Mouse (Mus musculus) MEL (cell line): Measurements from ENCODE around the gene Rcsd1. TPM values are rescaled to one million over a fixed set of nuclear protein-coding genes. Genes with fewer than 3 reads are reported as not detected.

Experiments
- DNase-seq: peaks from one replicate; pipeline ENCODE4 v3.0.0; 2011; ENCODE audit warnings: low read depth, low spot score
- H3K27ac ChIP-seq: 2 replicates; pipeline ENCODE4 v1.5.1; 2012; ENCODE audit warnings: low read depth, mild to moderate bottlenecking, control low read depth, low read length, moderate library complexity; ENCODE audit not compliant: control insufficient read depth
- H3K27me3 ChIP-seq, 2 experiments: fragments of 150-350 bp in 1 of 2; sonication (generic) in 1 of 2; 2 replicates each; pipeline ENCODE4 v1.6.1; 2012; ENCODE audit warnings: low read length in 2 of 2, mild to moderate bottlenecking in 2 of 2, improper control_type of control experiment in 1 of 2, moderate library complexity in 1 of 2; ENCODE audit not compliant: insufficient read depth in 2 of 2, control insufficient read depth in 1 of 2
- H3K36me3 ChIP-seq, 2 experiments: 2 replicates each; pipeline ENCODE4 v1.6.1; 2012 to 2014; ENCODE audit warnings: low read length in 2 of 2, improper control_type of control experiment in 1 of 2, inconsistent platforms in 1 of 2, mild to moderate bottlenecking in 1 of 2; ENCODE audit not compliant: insufficient read depth in 2 of 2, control insufficient read depth in 1 of 2
- H3K4me1 ChIP-seq, 2 experiments: fragments of 150-350 bp in 1 of 2; sonication (generic) in 1 of 2; 2 replicates each; pipeline ENCODE4 v1.6.1; 2012; ENCODE audit warnings: low read length in 2 of 2, improper control_type of control experiment in 1 of 2, mild to moderate bottlenecking in 1 of 2; ENCODE audit not compliant: insufficient read depth in 2 of 2, control insufficient read depth in 1 of 2
- H3K4me3 ChIP-seq, 2 experiments: fragments of 150-350 bp in 1 of 2; sonication (generic) in 1 of 2; 2 replicates each; pipeline ENCODE4 v1.5.1; 2012; ENCODE audit warnings: low read depth in 2 of 2, low read length in 2 of 2, mild to moderate bottlenecking in 2 of 2, moderate library complexity in 2 of 2, control low read depth in 1 of 2, improper control_type of control experiment in 1 of 2; ENCODE audit not compliant: control insufficient read depth in 1 of 2, insufficient read depth in 1 of 2
- H3K79me2 ChIP-seq: 2 replicates; pipeline ENCODE4 v1.6.1; 2012; ENCODE audit warnings: mild to moderate bottlenecking, low read length, moderate library complexity; ENCODE audit not compliant: control insufficient read depth, poor library complexity, insufficient read depth
- H3K9ac ChIP-seq: 2 replicates; pipeline ENCODE4 v1.6.1; 2012; ENCODE audit warnings: low read depth, mild to moderate bottlenecking, control low read depth, low read length, moderate library complexity; ENCODE audit not compliant: control insufficient read depth, poor library complexity, severe bottlenecking
- H3K9me3 ChIP-seq: fragments of 150-350 bp; sonication (generic); replicated peaks from 2 replicates; pipeline ENCODE4 v1.6.1; 2012; ENCODE audit warnings: mild to moderate bottlenecking, low read length, improper control_type of control experiment, moderate library complexity; ENCODE audit not compliant: insufficient read depth
- CHD1 ChIP-seq: IDR thresholded peaks from 2 replicates; pipeline ENCODE4 v1.6.1; 2012; ENCODE audit warnings: low read depth, mild to moderate bottlenecking, inconsistent platforms, low read length, improper control_type of control experiment
- CTCF ChIP-seq, 3 experiments: IDR thresholded peaks in 2 of 3; conservative IDR thresholded peaks in 1 of 3; 2 replicates each; pipeline ENCODE4 v1.5.1; 2011 to 2012; ENCODE audit warnings: low read length in 3 of 3, low read depth in 2 of 3, mild to moderate bottlenecking in 2 of 3, improper control_type of control experiment in 1 of 3, inconsistent platforms in 1 of 3, mixed read lengths in 1 of 3, moderate library complexity in 1 of 3; ENCODE audit not compliant: control insufficient read depth in 1 of 3, insufficient read depth in 1 of 3, poor library complexity in 1 of 3, severe bottlenecking in 1 of 3
- EP300 ChIP-seq, 2 experiments: IDR thresholded peaks; 2 replicates each; pipeline ENCODE4 v1.6.1; 2011; ENCODE audit warnings: improper control_type of control experiment in 2 of 2, low read length in 2 of 2, low read depth in 1 of 2, mild to moderate bottlenecking in 1 of 2
- GABPA ChIP-seq: IDR thresholded peaks from 2 replicates; pipeline ENCODE4 v1.6.1; 2012; ENCODE audit warnings: low read depth, mild to moderate bottlenecking, inconsistent platforms, low read length, improper control_type of control experiment, moderate library complexity
- KAT2A ChIP-seq: conservative IDR thresholded peaks from 2 replicates; pipeline ENCODE4 v1.6.1; 2012; ENCODE audit warnings: low read depth, low read length, improper control_type of control experiment, inconsistent platforms
- MAFK ChIP-seq: IDR thresholded peaks from 2 replicates; pipeline ENCODE4 v1.6.1; 2011; ENCODE audit warnings: low read depth, mild to moderate bottlenecking, low read length, improper control_type of control experiment, borderline replicate concordance
- MXI1 ChIP-seq: IDR thresholded peaks from 2 replicates; pipeline ENCODE4 v1.6.1; 2011; ENCODE audit warnings: mild to moderate bottlenecking, low read depth, low read length, improper control_type of control experiment
- MYB ChIP-seq: IDR thresholded peaks from 2 replicates; pipeline ENCODE4 v1.6.1; 2011; ENCODE audit warnings: mild to moderate bottlenecking, low read depth, low read length, improper control_type of control experiment
- MYC ChIP-seq: IDR thresholded peaks from 2 replicates; pipeline ENCODE4 v1.6.1; 2011; ENCODE audit warnings: low read depth, mild to moderate bottlenecking, low read length, improper control_type of control experiment, moderate library complexity
- NRF1 ChIP-seq: IDR thresholded peaks from 2 replicates; pipeline ENCODE4 v1.6.1; 2014; ENCODE audit warnings: low read depth, mild to moderate bottlenecking, inconsistent platforms, low read length, improper control_type of control experiment, moderate library complexity; ENCODE audit not compliant: poor library complexity, insufficient read depth, severe bottlenecking
- POLR2A ChIP-seq, 2 experiments: IDR thresholded peaks; 2 replicates each; pipeline ENCODE4 v1.6.1; 2011 to 2012; ENCODE audit warnings: low read length in 2 of 2, mild to moderate bottlenecking in 2 of 2, control low read depth in 1 of 2, improper control_type of control experiment in 1 of 2, low read depth in 1 of 2, moderate library complexity in 1 of 2; ENCODE audit not compliant: control insufficient read depth in 1 of 2, insufficient read depth in 1 of 2, poor library complexity in 1 of 2
- POLR2AphosphoS2 ChIP-seq: IDR thresholded peaks from 2 replicates; pipeline ENCODE4 v1.6.1; 2011; ENCODE audit warnings: low read length, improper control_type of control experiment
- RCOR1 ChIP-seq: IDR thresholded peaks from 2 replicates; pipeline ENCODE4 v1.6.1; 2012; ENCODE audit warnings: low read depth, mild to moderate bottlenecking, inconsistent platforms, low read length, improper control_type of control experiment
- SMC3 ChIP-seq: IDR thresholded peaks from 2 replicates; pipeline ENCODE4 v1.6.1; 2011; ENCODE audit warnings: low read depth, low read length, improper control_type of control experiment
- TAL1 ChIP-seq: IDR thresholded peaks from 2 replicates; pipeline ENCODE4 v1.6.1; 2012; ENCODE audit warnings: mild to moderate bottlenecking, inconsistent platforms, low read length, moderate library complexity, mixed read lengths
- UBTF ChIP-seq: IDR thresholded peaks from 2 replicates; pipeline ENCODE4 v1.6.1; 2012; ENCODE audit warnings: low read depth, mild to moderate bottlenecking, inconsistent platforms, low read length, improper control_type of control experiment, moderate library complexity, borderline replicate concordance; ENCODE audit not compliant: insufficient read depth
- ZC3H11A ChIP-seq: IDR thresholded peaks from 2 replicates; pipeline ENCODE4 v1.6.1; 2012; ENCODE audit warnings: low read depth, mild to moderate bottlenecking, inconsistent platforms, low read length, improper control_type of control experiment
- ZKSCAN1 ChIP-seq: IDR thresholded peaks from 2 replicates; pipeline ENCODE4 v1.6.1; 2012; ENCODE audit warnings: low read depth, mild to moderate bottlenecking, inconsistent platforms, low read length, improper control_type of control experiment, moderate library complexity
- ZNF384 ChIP-seq: IDR thresholded peaks from 2 replicates; pipeline ENCODE4 v1.6.1; 2012; ENCODE audit warnings: low read depth, mild to moderate bottlenecking, inconsistent platforms, low read length, improper control_type of control experiment
- polyA plus RNA-seq, 2 experiments: library from polyadenylated mRNA; stranded (reverse) in 1 of 2; unstranded in 1 of 2; fragments of >175 nt in 1 of 2; fragments of >200 nt in 1 of 2; gene quantifications; 2 replicates each; pipeline versions ENCODE4 v1.2.1 to v1.2.4; 2012; ENCODE audit warnings: low replicate concordance in 2 of 2, low read depth in 1 of 2; ENCODE audit not compliant: insufficient read length in 2 of 2, insufficient read depth in 1 of 2, missing spikeins in 1 of 2
- total RNA-seq: library from RNA; depleted of rRNA; stranded (reverse); fragments of 300-350 nt; gene quantifications from 2 replicates; pipeline ENCODE4 v1.2.3, GENCODE M21; 2012

Rcsd1 gene
- total and polyA plus RNA-seq, 3 experiments, result 19.0 to 38.0 TPM; not detected in 1

DNA sequence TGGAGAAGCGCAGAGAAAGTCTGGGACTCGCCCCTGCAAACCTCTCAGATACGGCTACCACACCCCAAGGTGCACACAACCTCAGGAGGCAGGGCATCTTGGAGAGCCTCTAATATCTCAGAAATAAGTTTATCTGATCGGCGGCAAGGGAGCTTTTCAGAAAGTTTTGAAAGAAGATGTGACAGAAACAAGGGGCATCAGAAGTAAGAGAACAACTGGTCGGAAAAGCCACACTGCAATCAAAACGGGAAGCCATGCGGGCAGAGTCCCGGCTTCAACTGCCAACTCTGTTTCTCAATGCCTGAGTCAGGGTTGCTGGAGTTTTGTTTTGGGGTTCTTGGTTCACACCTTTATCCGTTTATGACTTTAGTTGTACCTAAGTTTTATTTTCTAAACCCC lies 2.3 kb downstream of the Rcsd1 start (continued):
- no peak for TF ChIP-seq ZNF384
- no peak for TF ChIP-seq MAFK
- TF ChIP-seq EP300 (IDR thresholded peaks at IDR 0.05; ENCODE audit: low read depth in 1 of 2, low read length in 2 of 2), result peak; percentile 29 to 48
- peak; percentile 84 for TF ChIP-seq MXI1
- TF ChIP-seq POLR2A (IDR thresholded peaks at IDR 0.05; ENCODE audit: control insufficient read depth in 1 of 2, insufficient read depth in 1 of 2, low read depth in 1 of 2, low read length in 2 of 2, poor library complexity in 1 of 2), result peak in 1 of 2 experiments; percentile 53; a peak in 2 of 4 replicates
- TF ChIP-seq MYC, result 0 out of 2 replicates have a peak, but pooled peaks have one; percentile 62
- TF ChIP-seq, all 39 proteins: peak for 13

DNA sequence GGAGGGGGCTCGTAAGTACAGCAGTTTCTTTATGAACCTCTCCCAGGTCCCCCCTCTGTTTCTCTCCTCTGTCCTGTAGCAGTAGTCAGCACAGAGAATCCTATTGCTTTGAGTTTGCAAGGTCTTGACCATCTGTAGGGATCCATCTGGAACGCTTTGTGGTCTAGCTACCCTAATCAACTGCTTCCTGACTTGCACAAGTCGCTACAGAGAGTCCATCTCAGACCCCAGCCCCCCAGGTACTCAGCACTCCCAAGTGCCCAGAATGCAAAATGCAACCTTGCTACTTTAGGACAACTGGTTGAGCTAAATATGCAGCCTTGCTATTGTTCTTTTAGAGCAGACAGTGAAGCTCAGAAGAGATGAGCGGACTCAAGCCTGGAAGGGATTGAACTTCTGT lies 3.1 kb downstream of the Rcsd1 start:
- DNase-seq, result peak; percentile 13
- Histone ChIP-seq H3K36me3 (peaks cover 0 to 17% of the 10 kb centered on the region in 2 experiments; a peak in 2 of 4 replicates), H3K27me3 (no peaks in the 10 kb centered on the region), H3K9ac (peak overlapping the region; percentile 33), H3K4me3 (peak overlapping the region; percentile 65 to 90; a peak in 3 of 4 replicates), H3K79me2 (peaks cover 31% of the 10 kb centered on the region), H3K27ac (peak overlapping the region; percentile 20), H3K4me1 (peaks cover 12 to 36% of the 10 kb centered on the region in 2 experiments), H3K9me3 (no peaks in the 10 kb centered on the region)
- no peak for TF ChIP-seq MXI1
- TF ChIP-seq ZC3H11A, result no peak
- TF ChIP-seq SMC3, result no peak
- TF ChIP-seq CTCF (IDR thresholded peaks at IDR 0.05 in 2 of 3, conservative IDR thresholded peaks at IDR 0.05 in 1 of 3; ENCODE audit: control insufficient read depth in 1 of 3, insufficient read depth in 1 of 3, low read depth in 2 of 3, low read length in 3 of 3, poor library complexity in 1 of 3, severe bottlenecking in 1 of 3), result no peak
- TF ChIP-seq TAL1, result no peak
- TF ChIP-seq CHD1, result no peak
- no peak for TF ChIP-seq GABPA
- no peak for TF ChIP-seq POLR2AphosphoS2
- TF ChIP-seq EP300 (IDR thresholded peaks at IDR 0.05; ENCODE audit: low read depth in 1 of 2, low read length in 2 of 2), result no peak
- TF ChIP-seq ZNF384, result no peak
- TF ChIP-seq MYB, result no peak
- TF ChIP-seq POLR2A (IDR thresholded peaks at IDR 0.05; ENCODE audit: control insufficient read depth in 1 of 2, insufficient read depth in 1 of 2, low read depth in 1 of 2, low read length in 2 of 2, poor library complexity in 1 of 2), result no peak
- TF ChIP-seq RCOR1, result no peak
- no peak for TF ChIP-seq NRF1
- no peak for TF ChIP-seq UBTF
- TF ChIP-seq MAFK, result no peak
- TF ChIP-seq KAT2A, result no peak
- no peak for TF ChIP-seq ZKSCAN1
